Mouse (Mus musculus): Measurements from ENCODE around the gene Tmem213.

- TF ChIP-seq CTCF (IDR thresholded peaks at IDR 0.05; ENCODE audit: control insufficient read depth, insufficient read depth, insufficient replicate concordance, low read depth, low read length): no peak
- no peak for TF ChIP-seq POLR2A (IDR thresholded peaks at IDR 0.05; ENCODE audit: control insufficient read depth, low read depth, low read length)
Measured at GRCm38 (mm10) chr6:38152305-38152704, 43.2 kb downstream of the Tmem213 start.

All from testis, adult 2 months (tissue).